Mouse (Mus musculus) heart, postnatal 4 days (tissue): ENCODE measurements around the gene Zdhhc6. TPM values are rescaled to one million over a fixed set of nuclear protein-coding genes. Genes with fewer than 3 reads are reported as not detected.

Experiments
- DNase-seq: peaks from one replicate; pipeline ENCODE4 v3.0.0; 2021
- total RNA-seq, 2 experiments: library from RNA; stranded (reverse); gene quantifications; 2 replicates each; pipeline ENCODE4 v1.2.3; 2021

Gene Zdhhc6
- total RNA-seq, result 10 to 100 TPM; 25.9 to 28.0 TPM

DNA sequence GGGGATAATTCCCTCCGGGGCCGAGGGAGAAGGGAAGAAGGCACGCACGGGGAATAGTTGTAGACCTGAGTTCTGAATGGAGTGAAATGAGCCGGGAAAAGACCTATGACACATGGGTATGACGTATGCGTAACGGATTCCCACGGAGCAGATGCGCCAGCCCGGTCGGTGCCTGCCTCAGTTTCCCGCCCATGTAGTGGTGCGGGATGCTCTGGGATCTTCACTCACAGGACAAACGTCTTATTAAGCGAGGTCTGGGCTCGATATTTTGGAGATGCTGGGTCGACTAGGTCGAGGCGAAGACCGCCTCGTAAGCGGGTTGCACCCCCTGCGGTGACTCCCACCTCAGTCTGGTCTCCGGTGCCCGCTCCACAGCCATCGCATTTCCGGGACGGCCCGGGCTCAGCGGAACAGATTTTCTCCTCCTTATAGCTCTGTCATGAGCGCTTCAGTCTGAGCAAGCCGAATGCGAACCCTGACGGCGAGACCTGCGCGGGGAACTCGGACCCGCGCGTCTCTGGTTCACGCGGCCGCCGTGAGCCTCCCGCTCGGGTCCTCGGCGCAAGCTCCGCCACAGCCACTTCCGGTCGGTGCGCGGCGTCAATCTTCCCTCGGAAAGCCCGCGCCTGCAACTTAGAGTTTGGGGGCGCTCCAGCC, at the start of gene Zdhhc6:
Gene Zdhhc6, minus strand, starts transcription at position 581 of the 657 bp plus-strand sequence.
- peak; percentile 89 for DNase-seq

DNA sequence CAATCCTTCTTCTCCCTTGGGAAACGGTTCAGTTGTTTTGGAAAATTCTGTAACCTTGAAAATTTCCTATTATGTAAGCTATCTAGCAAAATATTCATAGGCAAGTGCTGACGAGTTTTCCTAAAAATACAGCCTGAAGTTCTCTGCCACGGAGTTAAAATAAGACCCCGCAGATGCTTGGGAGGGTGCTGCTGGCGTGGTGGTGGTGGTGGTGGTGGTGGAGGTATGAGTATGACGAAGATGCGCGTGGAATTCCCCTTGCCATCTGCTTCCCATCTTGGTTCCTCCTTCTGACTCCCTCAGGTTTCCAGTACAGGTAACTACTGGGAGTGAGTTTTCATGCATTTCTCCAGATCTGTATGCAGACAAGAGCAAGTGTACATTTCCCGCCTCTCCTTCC, 46.8 kb upstream of the Zdhhc6 start:
- no peak for DNase-seq

DNA sequence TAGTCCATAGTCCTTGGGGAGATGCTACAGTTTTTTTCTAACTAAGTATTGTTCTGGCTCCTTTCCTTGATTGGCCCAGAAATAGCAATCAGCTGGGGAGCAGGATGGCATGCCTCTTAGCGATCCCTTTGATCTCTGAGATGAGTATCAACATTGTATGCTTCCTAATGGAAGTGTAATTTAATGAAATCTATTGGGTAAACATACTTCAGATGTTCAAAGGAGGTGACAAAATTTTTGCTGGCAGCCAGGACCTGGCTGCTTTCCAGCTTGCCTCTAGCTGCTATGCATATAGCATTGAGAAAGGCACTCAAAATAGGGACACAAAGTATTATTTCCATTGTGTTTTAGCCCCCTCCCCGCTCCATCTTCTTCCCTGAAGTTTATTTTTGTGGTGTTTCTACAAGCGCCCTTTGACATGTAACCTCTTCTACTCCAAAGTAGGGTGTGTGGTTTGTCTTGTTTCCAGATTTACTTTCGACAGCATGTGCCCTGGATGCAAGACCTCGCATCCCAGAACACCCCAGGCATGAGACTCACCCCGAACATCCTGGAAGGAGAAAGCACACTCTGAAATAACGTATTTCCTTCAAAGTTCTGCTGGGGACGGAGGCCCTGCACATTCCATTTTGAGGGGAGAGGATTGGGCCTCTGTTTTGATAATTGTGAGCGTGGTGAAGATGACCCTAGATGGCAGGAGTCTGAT, 35.0 kb upstream of the Zdhhc6 start:
- DNase-seq, result no peak

DNA sequence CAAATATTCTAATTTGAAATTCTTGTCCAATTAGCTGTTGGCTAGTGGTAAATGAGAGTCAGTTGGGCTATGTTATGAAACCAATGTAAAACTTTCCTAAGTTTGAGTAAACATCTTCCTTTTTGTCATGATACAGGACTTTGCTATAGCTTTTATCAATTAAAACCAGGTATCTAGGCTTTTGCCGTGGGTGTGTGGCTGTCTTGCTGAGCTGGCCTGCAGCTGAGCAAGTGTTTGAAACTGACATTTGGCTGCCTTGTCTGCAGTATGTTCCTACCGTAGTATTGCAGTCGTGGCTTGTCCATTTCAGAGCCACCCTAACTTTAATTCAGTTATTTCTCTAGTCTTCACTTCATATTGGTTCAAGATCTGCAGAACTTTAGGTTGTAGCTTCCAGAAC, 32.4 kb upstream of the Zdhhc6 start:
- no peak for DNase-seq

DNA sequence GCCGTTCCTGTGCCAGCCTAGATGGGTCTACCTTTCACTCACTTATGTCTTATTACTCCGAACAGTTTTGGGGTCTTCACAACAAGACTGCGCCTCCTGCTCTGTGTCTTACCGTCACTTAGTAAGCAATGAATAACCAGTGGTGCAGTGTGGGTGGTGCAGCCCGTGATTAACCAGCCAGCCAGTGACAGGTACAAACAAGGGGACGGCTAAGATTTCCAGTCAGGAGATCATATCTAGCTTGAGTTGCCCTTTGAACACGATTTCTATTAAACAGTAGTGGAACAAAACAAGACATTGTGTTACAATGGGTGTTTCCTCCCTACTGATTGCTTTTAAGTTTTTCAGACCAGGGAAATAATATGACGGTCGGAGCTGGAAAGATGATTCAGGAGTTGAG, 27.4 kb upstream of the Zdhhc6 start:
- DNase-seq, result no peak

DNA sequence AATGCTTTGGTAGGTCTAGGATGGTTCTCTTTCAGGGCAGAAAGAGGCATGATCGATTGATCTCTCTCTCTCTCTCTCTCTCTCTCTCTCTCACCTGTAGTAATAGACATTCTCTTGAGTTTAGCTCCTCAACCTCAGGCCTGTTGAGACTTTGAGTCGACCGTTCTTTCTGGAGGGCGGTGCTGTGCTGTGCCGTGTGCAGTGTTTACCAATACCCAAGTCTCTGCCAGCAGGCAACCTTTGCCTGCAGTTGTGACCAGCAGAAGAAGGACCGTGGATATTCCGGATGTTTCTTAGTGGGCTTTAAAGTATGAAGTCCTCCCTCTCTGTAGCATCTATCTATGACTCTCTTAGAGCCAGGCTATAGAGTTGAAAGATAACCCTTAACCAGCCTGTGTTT, 26.6 kb upstream of the Zdhhc6 start:
- no peak for DNase-seq

DNA sequence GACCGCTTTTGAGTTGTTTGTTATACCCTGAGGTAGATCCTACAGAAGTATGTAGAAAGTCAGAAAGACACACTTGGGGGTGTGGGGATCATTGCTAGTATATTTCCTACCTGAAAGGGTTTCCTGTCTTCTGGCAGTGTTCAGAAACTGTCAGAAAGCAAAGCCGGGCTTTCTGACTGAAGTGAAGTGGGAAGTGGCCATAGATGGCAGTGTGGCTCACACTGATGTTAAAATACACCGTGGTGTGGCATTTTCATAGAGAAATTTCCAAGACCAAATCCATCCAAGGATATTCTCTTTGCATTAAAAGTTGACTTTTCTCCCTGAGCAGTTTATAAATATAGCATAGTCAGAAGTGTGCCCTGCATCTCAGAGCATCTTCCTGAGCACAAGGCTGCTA, 25.5 kb upstream of the Zdhhc6 start:
- DNase-seq, result no peak

DNA sequence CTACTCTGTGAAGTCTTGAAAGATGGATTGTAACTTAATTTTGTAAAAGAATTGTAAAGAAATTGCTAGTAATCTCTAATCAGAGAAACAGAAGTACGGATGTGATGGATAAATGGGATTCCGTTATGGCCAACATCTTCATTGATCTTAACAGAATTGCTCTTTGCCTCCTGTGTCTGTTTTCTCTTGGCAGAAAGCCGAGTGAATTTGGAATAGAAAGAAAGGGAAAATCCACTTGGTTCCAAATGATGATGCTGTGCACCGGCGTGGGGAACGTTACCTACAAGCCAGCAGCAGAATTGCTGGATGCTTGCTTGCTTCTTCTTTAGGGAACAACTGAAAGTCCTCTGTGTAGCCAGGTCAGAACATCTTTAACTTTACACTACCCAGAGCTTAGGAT, 24.7 kb upstream of the Zdhhc6 start:
- no peak for DNase-seq

DNA sequence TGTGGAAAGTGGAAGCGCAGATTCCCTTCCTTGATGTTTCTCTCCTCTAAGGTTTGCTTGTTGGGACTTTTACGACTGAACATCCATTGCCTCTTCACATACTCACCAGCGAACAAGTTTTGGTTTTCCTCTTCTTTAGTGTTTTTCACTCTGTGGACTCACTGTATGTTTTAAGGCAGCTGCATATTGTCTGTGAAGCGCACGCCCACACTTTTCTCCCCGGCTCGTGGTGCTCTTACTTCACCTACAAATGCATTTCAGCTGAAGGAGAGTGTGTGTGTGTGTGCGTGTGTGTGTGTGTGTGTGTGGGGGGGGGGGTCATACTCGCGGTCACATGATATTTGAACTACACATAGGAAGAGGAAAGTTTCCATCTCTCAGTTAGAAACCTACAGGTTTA, 21.8 kb upstream of the Zdhhc6 start:
- DNase-seq, result no peak

DNA sequence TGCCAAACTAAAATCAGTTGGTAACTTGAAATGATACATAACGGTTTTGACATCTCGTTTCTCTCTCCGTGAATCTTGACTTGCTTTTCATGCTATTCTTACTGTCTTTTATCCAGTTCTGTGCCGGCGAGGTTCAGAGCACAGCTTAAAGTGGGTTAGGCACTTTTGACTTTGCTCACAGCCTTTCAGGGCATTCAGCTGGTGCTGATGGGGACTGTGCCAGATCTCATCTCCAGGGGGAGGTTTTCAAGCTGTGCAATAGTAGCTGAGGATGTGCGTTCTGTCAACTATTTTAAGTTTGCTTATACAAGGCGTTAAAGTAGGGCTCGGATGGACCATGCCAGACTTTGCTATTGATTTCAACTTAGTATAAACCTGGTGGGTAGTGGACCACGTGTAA, 21.2 kb upstream of the Zdhhc6 start:
- DNase-seq, result no peak

DNA sequence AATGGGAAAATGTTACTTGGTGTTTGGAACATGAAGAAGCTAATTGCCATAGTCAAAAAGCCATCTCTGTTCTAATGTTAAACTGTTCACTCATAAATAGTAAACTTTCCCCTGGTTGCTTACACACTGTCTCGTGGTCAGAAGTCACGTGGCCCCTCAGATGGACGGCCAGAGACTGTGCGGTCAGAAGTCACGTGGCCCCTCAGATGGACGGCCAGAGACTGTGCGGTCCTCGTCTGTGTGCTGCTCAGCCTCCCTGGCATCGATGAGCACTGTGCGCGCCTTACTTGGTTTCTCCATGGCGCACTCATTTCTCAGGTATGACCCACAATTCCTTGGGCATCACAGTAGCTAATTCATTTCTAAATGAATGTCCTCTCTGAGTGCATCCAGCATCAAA, 20.6 kb upstream of the Zdhhc6 start:
- DNase-seq, result no peak

DNA sequence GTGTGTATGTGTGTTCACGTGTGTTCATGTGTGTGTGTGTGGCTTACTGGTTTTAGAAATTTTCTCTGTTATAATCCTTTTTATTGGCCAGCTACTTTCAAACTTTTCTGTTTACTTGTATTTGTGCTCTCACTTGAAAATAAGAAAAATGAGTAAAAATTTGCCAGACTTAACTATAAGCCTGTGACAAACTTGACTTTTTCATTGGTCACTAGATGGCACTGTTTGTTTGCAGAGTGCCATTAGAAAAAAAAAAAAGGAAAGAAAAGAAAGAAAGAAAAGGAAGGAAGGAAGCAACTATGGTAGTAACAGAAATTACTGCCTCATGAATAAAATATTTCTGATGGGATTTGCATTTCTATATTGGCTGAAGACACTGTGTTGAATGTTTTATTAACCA, 20.0 kb upstream of the Zdhhc6 start:
- DNase-seq, result no peak

DNA sequence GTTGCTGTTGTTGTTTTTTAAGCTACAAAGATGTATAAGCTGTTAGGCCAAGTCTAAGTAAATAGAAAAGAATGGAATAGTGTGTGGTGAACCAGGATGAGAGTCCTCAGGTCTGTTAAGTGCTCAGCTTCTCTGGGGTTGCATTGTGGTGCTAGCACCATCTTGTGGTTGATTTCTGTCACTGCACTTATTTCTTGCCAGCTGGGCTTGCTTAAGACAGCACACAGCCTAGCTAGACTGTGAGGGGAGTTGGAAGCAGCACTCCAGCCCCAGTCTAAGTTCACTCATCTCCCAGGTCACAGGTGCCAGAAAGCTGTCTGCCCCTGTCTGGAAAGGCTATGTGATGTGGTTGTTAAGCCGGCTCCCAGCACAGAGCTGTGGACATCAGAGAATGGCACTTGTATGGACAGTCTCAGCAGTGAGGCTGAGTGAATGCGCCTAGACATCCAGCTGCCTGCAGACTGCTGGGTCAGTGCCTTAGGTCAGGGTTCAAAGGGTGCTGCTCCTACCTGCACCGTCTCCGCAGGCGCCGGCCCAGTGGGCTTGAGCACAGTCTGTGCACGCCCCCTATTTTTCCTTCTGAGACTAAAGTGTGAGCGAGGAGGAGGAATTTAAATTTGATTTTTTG, 16.9 kb upstream of the Zdhhc6 start:
- peak; percentile 75 for DNase-seq

DNA sequence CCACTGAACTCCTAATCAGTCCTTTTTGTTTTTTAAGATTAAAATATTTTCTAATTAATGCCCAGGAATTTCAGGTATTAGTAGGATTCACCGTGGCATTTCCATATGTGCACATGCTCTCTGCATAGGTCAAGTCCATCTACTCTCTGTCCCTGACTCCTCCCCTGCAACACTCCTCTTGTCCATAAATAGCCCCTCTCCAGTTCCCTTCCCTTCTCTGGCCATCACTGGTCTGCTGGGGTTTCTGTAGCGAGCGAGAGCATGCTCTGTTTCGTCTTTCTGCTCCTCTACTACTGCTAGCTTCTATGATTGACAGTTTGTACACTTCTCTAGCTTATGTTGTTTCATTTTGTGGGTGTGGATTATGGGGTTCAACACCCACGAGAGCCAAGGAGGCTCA, 15.9 kb upstream of the Zdhhc6 start:
- no peak for DNase-seq

DNA sequence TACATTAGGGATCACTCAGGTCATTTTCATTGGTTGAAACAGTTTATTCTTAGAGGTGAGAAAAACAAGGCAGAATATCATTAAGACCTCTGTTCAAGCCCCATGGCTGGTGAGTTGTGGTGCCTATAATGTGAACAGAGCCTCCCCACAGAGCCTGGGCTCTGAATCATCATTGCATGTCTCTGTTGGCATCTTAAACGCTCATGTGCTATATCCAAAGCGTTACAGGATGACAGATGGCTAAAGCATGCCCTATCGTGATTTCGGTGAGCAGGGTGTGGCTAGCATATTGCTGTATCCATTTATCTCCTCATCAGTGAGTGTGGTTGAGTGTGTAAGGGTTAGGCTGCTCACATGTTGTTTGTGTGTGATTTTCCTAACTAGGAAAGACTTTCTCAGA, 11.7 kb upstream of the Zdhhc6 start:
- DNase-seq, result no peak

DNA sequence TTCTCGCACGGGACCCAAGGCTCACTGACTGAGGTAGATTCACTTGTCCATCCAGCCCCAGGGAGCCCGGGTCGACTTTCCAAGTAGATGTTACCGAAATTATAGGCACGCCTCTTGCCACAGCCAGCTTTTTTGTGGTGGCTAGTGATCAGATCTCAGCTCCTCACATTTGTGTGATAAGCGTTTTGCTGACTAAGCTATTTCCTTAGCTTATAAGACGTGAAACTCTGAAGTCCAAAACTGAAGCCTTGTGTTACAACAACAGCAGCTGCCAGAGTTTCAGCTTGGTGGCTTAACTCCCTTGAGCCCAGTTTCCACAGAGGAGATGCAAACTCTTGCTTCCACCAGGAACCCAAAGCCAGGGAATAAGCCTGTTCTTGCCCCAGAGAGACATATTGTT, 6.8 kb upstream of the Zdhhc6 start:
- no peak for DNase-seq

DNA sequence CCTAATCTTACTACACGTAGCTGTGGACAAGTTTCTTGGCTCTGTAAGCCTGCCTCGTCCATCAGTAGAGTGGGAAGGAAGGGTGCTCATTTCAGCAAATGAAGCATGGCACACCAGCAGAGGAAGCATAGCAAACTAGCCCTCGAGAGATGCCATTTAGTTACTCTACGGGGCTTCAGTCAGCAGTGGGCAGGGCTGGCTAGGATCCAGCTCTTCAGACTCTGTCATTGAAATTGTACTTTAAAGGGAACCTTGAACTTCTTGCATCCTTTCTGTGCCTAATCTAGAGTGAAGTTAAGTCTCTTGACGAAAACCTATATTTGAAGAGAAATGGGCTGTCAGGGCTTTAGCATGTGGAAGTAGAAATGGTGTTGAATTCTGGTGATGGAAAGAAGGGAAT, 3.7 kb upstream of the Zdhhc6 start:
- no peak for DNase-seq

DNA sequence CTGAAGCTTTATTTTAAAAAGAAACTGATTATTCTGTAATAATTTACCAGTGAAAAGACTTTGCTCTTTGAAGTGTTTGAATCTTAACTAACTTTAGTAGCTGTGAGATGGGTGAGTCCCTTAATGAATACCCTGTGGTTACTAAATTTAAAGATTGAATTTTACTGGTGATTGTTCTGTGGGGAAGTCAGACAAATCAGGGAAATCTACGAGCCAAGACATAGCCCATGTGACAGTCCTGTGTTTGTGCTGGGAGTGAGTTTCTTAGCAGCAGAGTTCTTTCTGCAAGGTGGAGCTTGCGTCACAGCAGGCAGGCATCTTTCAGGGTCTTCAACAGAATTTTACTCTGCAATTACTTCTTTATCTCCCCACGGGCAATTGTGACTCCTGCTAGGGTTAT, 3.2 kb upstream of the Zdhhc6 start:
- DNase-seq, result no peak

DNA sequence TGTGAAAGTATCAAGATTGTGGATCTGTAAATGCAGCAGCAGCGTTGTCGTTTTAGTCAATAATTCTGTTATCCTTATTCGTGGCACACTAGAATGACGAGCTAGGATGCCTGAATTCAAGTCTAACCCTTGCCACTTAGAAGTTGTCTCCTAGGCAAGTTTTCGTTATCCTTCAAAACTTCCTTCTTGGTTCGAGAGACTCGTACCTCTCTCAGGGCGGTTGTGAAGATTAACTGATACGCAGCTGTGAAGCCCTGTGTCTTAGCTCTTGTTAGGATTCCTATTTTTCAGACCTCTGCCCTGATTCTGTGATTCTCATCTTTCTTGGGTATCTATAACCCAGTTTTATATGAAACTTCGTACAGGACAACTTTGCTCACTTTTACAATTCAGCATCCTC, 1.1 kb upstream of the Zdhhc6 start:
- no peak for DNase-seq

DNA sequence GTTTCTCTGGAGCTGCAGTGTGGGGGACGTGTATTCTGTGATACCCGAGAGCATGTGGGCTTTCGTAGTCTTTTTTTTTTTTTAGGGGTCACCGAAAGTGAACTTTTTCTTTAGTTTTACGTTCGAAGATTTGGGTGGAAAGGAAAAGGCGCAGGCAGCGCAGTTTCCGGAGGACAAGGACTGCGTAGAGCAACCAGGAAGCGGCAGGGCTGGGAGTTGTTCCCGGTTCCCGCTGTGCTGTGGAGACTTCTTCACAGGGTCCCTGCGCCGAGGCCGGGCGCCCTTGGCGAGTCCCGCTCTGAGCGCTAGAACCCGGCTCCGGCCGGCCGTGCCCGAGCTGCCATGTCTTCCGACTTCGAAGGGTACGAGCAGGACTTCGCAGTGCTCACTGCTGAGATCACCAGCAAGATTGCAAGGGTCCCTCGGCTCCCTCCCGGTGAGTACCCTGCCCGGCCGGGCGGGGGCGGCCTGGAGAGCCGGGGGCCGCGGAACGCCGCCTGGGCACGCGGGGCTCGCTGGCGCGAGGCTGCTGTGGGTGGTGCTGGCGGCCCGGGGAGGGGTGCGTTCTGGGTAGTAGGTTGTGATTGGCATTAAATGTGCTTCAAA, 380 bp upstream of the Zdhhc6 start, which contains the start of gene Vti1a:
Gene Vti1a, plus strand, starts transcription at position 187 of the 606 bp plus-strand sequence.
- DNase-seq, result peak; percentile 91

DNA sequence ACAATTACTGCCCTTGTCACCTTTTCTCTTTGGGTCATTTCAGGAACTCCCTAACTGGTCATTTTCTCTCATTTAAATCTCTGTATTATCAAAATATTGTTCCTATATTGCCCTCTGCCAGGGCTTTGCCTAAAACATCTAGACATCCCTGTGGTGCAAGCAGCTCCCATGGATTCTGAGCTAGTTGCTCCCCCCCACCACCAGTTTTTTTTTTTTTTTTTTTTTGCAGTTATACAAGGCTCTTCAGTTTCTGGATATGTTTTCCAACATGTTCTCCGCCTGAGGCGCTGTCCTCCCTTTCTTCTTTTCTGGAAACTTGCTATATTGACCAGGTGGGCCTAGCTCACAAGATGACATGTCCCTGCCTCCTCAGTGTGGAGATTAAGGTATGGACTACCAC, 2.2 kb downstream of the Zdhhc6 start:
- DNase-seq, result no peak

DNA sequence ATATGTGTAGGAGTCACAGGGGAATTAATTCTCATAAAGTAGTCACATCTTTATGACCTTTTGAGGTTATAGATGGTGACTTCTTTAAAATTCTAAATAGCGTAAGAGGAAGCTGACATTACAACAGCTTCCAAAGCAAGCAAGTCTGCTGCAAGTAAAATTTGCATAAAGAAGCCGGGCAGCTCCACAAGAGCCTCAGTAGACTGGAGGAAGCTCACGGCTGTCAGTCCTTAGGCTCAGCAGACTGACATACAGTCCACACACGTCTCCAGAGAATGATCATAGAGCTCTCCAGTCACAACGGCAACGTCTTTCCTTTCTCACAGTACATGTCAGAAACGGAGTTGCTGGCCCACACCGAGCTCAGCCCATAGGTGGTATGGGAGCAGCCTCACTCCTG, 4.0 kb downstream of the Zdhhc6 start:
- DNase-seq, result no peak

DNA sequence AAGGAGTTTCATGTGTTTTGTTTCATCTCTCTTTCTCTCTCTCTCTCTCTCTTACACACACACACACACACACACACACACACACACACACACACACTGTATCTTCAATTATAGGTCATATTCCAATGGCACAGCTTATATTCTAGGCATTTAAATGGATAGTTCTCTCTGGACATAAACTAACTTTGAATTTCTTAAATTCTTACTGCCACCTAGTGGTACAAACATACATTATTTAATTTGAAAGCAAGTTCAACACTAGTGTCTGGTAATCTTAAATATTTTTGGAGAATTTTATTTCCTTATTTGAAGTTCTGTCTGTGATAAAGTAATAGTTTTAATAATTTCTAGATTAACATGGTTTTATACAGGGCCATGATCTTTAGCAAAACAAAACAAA, 10.8 kb downstream of the Zdhhc6 start:
- no peak for DNase-seq

DNA sequence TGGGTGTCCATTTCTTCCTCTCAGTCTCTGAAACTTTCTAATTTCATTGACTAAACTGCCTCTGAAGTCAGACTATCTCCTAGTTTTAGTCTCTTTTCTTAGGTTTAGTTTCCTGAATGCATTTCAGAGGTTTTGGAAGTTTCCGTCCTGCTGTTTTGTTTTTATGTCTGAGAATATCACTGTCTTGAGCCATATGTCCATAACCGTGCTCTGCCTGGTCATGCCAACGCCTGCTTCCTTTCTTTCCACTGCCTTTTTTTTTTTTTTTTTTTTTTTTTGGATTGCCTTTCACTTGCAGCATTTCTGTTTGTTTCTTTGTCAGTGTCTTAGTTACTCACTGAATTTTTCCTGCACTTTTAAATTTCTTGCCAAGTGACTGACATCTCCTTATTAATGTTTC, 15.3 kb downstream of the Zdhhc6 start:
- DNase-seq, result no peak
